Mouse (Mus musculus): ENCODE results near the gene Tceanc.
A peak's percentile ranks its signal among the peaks of the same experiment; 100 is the strongest.

The Tceanc gene

GRCm38 (mm10) chrX:166495052-166495451 is 23.3 kb downstream of the Tceanc start:
- no peak for DNase-seq (ENCODE audit: low read depth, low spot score)

- DNase-seq (ENCODE audit: low read depth, low spot score): peak; percentile 60
These were observed 38.9 kb downstream of the Tceanc start, which contains the start of gene Rab9 for GRCm38 (mm10) chrX:166479365-166479983. Rab9 (minus strand) TSS chrX:166479867.

- DNase-seq (ENCODE audit: low read depth, low spot score): no peak
These were observed 39.6 kb downstream of the Tceanc start for GRCm38 (mm10) chrX:166478631-166479364.

GRCm38 (mm10) chrX:166477393-166477792 is 41.0 kb downstream of the Tceanc start:
- no peak for DNase-seq (ENCODE audit: low read depth, low spot score)

- DNase-seq (ENCODE audit: low read depth, low spot score): no peak
These were observed 45.8 kb downstream of the Tceanc start for GRCm38 (mm10) chrX:166472612-166473011.

GRCm38 (mm10) chrX:166468321-166468720 is 50.0 kb downstream of the Tceanc start:
- no peak for DNase-seq (ENCODE audit: low read depth, low spot score)

- no peak for DNase-seq (ENCODE audit: low read depth, low spot score)
These were observed 62.8 kb downstream of the Tceanc start for GRCm38 (mm10) chrX:166455525-166455924.

- no peak for DNase-seq (ENCODE audit: low read depth, low spot score)
These were observed 64.0 kb downstream of the Tceanc start for GRCm38 (mm10) chrX:166454331-166454730.

GRCm38 (mm10) chrX:166453532-166453931 is 64.8 kb downstream of the Tceanc start:
- DNase-seq (ENCODE audit: low read depth, low spot score): no peak
